Mouse (Mus musculus): ENCODE data around the gene Odf3b.

Odf3b gene

GRCm38 (mm10) chr15:89374801-89375534 is 4.1 kb downstream of the Odf3b start:
- no peak for DNase-seq

- DNase-seq = no peak
These were observed 4.7 kb downstream of the Odf3b start for GRCm38 (mm10) chr15:89374340-89374739.

GRCm38 (mm10) chr15:89373762-89374248 is 5.3 kb downstream of the Odf3b start, which contains the start of gene Sco2:
Gene Sco2, minus strand, starts transcription at chr15:89373846.
- DNase-seq = peak; percentile 96

GRCm38 (mm10) chr15:89373027-89373761 is 5.9 kb downstream of the Odf3b start:
- peak; percentile 92 for DNase-seq

- DNase-seq = no peak
These were observed 6.5 kb downstream of the Odf3b start for GRCm38 (mm10) chr15:89372536-89372935.

GRCm38 (mm10) chr15:89372068-89372467 is 7.0 kb downstream of the Odf3b start:
- DNase-seq = no peak

GRCm38 (mm10) chr15:89365141-89365551 is 13.9 kb downstream of the Odf3b start:
- no peak for DNase-seq

- no peak for DNase-seq
These were observed 16.0 kb downstream of the Odf3b start for GRCm38 (mm10) chr15:89363051-89363450.

GRCm38 (mm10) chr15:89358784-89359183 is 20.3 kb downstream of the Odf3b start:
- no peak for DNase-seq

- DNase-seq = peak; percentile 89
These were observed 22.7 kb downstream of the Odf3b start for GRCm38 (mm10) chr15:89356372-89356771.

- peak; percentile 97 for DNase-seq
These were observed 23.6 kb downstream of the Odf3b start, which contains the start of the genes Lmf2 and Ncaph2 for GRCm38 (mm10) chr15:89355241-89356187. Gene Lmf2, minus strand, starts transcription at chr15:89355659. Gene Ncaph2, plus strand, starts transcription at chr15:89355719.

- DNase-seq = no peak
These were observed 24.6 kb downstream of the Odf3b start for GRCm38 (mm10) chr15:89354455-89354854.

GRCm38 (mm10) chr15:89353837-89354236 is 25.2 kb downstream of the Odf3b start:
- DNase-seq = no peak

- no peak for DNase-seq
These were observed 26.3 kb downstream of the Odf3b start for GRCm38 (mm10) chr15:89352795-89353194.

- no peak for DNase-seq
These were observed 27.0 kb downstream of the Odf3b start for GRCm38 (mm10) chr15:89352054-89352453.

GRCm38 (mm10) chr15:89351302-89351701 is 27.8 kb downstream of the Odf3b start:
- no peak for DNase-seq

- DNase-seq = peak; percentile 41
These were observed 28.6 kb downstream of the Odf3b start for GRCm38 (mm10) chr15:89350447-89350846.

- DNase-seq = no peak
These were observed 35.8 kb downstream of the Odf3b start for GRCm38 (mm10) chr15:89343325-89343724.

- DNase-seq = no peak
These were observed 37.4 kb downstream of the Odf3b start for GRCm38 (mm10) chr15:89341678-89342077.

GRCm38 (mm10) chr15:89340136-89340535 is 38.9 kb downstream of the Odf3b start:
- no peak for DNase-seq

GRCm38 (mm10) chr15:89339696-89340095 is 39.4 kb downstream of the Odf3b start:
- DNase-seq = no peak

GRCm38 (mm10) chr15:89336422-89336821 is 42.7 kb downstream of the Odf3b start:
- DNase-seq = no peak
